Mouse (Mus musculus): ENCODE results near the gene Ptpn6.

The Ptpn6 gene

DNA sequence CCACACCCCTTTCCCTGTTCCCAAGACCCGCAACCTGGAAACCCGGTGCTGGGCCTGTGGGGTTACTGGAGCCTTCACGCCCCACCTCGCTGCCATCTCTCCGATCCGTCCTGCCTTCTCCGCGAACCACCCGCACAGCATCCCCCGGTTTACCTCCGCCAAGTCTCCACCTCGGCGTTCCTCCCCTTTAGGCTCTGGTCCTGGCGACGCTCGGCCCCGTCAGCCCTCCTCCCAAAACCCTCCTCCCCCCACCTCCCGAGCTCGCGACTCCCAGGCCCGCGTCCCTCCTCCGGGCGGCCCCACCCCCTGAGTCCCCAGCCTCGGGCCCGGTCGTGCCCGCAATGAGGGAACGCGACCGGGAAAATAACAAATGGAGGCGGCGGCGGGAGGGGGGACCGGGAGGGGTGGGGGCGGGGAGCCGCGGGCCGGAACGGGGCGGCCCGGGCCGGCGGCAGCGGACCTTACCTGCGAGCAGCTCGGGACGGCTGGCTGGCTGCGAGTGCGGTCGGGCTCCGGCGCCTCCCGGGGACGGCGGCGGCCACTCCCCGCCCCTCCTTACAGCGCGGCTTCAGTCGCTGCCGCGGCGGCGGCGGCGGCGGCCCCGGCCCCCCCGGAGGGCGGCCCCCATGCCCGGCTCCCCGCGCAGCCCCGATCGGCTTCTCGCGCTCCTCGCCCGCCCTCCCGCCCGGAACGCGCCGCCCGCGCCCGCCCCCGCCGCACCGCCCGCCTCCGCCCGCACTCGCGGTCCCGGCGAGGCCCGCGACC, 17.5 kb upstream of the Ptpn6 start, which contains the start of the genes Gm45234 and Atn1:
Gm45234 (minus strand) TSS at position 191 of the 765 bp plus-strand sequence.
Atn1 (minus strand) TSS at position 694 of the 765 bp plus-strand sequence.
- DNase-seq (ENCODE audit: low spot score in 2 of 2): peak in 1 of 2 experiments; percentile 57

DNA sequence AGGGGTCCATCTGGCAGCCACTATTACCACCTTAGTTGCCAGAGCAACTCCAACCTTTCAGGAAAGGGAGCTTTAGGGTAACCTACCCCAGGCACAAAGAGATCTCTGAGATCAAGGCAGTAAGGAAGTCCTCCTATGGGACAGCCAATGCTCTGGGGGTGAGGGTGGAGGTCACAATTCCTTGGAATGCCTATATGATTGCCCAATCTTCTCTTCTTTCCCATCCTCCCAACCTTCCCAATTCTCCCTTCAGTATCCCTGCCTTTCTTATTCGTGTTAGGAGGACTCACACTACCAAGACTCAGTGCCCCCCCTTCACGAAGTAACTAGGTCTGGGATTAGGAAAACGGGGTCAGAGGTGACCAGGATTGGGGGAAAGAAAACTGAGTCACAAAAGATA, 16.8 kb upstream of the Ptpn6 start:
- no peak for DNase-seq (ENCODE audit: low spot score in 2 of 2)

DNA sequence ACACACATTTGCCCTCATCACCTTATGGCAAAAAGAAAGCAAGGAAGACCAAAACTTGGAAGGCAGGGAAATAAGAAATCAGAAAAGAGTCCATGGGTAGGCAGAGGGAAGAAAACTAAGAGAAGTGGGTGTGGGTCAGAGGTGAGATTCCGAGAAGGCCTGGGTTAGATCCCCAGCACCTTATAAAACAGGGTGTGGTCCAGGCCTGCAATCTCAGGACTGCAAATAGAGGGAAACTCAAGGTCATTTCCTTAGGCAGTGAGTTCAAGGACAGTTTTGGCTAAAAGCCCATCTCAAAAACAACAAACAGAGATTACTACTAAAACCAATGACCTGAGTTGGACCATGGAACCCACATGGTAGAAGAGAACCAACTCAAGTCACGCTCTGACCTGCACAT, 15.3 kb upstream of the Ptpn6 start:
- DNase-seq (ENCODE audit: low spot score in 2 of 2): no peak

DNA sequence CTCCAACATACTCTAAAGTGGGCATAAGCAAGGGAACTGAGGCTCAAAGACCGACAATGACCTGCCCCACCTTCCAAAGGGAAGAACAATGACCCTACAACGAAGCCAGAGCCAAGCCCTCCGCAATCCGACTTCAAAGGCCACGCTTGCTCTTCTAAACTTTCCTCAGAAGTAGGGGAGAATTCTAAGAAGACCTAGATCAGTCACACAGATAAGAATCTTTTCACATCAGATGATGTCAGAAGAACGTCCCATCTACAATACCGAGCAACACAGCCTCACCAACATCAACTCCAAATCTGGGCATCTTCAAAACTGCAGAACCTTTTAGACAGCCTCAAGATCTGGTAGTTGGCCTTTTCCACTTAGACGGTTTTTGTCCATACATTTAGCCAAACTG, 11.9 kb upstream of the Ptpn6 start:
- no peak for DNase-seq (ENCODE audit: low spot score in 2 of 2)

DNA sequence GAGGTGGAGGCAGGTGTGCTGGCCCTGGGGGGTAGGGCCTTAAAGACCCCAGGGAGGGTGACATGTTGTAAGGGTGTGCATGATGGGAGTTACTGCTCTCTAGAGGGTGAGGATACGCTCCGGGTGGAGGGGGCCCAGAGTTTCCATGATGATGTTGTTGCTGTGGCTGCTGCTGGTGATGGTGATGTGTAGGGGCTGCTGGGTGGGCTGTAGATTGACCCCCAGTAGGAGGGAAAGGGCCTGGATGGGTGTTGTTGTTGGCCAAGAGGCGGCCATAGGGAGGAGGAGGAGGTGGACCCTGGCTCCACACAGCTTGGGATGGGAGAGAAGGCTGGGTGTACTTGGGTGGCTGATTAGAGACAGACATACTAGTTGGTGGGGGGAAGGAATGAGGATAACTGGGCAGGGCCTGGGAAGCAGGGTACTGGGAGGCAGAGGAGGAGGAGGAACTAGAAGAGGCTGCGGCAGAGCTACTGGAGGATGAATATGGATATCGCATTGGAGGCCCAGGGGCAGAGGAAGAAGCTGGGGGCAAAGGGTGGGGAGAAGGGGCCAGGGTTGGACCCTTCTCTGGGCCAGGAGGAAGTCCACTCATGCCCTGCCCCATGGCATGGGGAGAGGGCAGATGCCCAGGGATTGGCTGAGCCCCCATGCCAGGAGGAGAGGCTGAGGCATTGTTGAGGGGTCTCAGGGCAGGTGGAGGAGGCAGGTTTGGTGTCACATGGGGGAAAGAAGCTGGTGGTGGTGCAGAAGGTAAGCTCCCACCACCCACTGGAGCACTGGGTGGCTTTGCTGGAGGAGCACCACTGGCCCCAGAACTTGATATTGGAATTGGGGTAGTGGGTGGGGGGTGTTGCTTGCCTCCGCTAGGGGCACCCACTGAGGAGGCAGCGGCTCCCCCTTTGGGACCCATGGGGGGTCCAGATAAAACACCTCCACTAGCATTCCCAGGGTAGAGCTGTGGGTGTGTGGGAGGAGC, 8.4 kb upstream of the Ptpn6 start:
- DNase-seq (ENCODE audit: low spot score in 2 of 2): no peak

DNA sequence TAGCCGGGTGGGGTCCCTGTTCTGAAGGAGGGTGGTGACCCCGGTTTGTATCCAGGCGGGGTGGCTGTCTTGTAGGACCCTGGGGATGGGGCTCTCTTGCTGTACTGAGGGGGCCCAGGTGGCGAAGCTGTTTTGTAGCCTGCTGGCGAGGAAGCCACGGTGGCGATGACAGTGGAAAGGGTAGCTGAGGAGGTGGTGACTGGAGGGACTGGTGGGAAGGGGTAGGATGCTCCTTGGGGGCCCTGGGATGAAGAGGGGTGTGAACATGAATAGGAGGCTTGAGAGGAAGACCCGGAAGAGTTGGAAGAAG, 7.7 kb upstream of the Ptpn6 start:
- no peak for DNase-seq (ENCODE audit: low spot score in 2 of 2)

DNA sequence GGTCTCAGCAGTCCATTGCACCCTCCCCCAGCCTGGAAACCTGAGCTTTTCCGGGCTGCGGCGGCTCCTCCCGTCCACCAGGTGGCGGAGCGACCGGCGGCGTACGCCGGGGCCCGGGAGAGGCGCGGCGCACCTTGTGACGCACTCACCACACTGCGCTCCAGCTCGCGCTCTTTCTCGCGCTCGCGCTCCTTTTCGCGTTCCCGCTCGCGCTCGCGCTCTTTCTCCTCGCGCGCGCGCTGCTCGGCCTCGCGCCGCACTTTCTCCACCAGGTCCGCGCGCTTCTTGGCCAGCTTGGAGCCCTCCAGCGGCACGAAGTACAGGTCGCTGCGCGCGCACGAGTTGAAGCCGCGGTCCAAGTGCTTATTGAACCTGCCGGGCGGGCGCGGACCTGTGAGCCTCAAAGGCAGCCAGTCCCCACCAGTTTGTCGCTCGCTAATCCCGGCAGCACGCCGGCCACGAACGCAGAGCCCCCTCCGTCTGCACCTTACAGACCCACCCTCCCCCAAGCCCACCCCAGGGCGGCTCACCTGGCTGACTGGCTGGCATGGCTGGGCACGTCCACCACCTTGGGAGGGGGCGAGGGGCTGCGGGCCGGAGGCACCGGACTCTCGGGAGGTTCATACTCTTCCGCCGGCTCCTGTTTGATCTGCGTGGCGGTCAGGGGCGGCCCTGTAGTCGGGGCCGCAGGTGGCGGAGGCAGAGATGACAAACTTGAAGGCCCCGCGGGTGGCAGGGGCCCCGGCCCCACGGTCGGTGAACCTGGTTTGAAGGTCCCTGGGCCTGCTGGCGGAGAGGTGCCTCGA, 7.2 kb upstream of the Ptpn6 start:
- peak; percentile 90 to 96 for DNase-seq (ENCODE audit: low spot score in 2 of 2)

DNA sequence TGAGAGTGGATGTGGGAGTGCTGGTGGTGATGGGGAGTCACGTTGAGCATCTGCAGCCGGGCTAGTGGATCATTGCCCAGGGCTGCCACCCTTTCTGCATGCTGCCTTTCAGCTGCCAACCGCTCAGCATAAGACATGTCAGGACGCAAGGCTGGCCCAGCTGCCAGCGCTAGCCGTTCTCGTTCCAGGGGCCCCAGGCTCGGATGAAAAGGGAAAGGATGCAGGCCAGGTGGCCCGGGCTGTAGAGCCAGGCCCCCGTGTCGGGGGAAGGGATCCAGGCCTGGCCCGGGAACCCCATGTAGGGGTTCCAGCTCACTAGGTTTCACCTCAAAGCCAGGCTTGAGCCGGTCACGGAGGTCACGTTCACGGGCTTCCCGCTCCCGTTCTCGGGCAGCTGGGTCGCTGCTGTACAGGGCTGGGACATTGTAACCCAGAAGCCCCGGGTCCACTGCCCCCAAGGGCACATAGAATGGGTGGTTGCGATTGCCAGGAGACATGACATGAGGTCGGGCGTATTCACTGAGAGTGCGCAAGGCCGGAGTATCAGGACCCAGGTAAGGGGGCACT, 6.3 kb upstream of the Ptpn6 start:
- no peak for DNase-seq (ENCODE audit: low spot score in 2 of 2)

DNA sequence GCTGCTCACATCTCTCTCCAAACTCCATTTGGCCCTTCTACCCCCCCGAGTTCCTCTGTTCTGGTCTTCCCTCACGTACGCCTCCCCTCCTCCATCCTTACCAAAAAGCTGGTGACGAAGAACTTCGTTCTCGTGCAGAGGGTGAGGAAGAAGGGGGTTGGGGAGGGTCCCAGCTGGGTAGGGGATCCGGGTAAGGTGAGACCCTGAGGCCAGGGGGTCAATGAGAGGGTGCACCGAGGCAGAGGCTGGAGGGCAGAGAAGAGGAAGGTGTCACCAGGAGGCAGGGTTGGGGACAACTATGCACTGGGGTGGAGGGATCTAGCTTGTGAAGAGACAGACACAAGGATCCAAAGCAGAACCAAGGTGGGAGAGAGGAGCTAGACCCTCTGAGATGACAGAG, 5.1 kb upstream of the Ptpn6 start:
- DNase-seq (ENCODE audit: low spot score in 2 of 2): no peak

DNA sequence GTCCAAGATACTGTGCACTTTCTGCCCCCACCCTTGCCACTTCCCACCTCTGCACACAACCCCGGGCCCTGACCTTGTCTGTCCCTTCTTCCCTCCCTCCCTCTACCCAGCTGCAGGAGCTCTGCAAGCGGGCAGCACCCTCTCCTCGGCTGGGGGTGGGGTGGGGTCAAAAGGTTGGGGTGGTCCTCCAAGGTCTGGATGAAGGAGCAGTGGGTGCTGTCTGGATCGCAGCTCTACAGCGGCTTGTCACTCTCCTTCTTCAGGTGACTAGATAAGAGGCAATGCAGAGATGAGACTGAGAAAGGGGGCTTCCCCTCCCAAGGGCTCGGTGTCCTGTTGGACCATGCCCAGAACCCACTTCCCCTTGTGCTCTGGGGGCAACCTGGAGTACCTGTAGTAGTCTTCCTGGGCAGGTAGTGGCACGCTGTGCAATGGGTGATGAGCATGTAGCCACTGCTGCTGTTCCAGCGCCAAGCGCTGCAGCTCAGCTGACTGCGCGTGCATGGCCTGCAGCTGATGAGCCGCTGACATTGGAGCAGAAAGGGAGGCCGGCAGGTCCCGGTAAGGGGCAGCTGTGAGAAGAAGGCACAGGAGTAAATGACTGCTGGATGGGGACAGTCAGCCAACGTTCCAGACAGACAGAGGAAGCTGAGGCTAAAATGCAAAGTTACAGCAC, 4.5 kb upstream of the Ptpn6 start:
- DNase-seq (ENCODE audit: low spot score in 2 of 2): no peak

DNA sequence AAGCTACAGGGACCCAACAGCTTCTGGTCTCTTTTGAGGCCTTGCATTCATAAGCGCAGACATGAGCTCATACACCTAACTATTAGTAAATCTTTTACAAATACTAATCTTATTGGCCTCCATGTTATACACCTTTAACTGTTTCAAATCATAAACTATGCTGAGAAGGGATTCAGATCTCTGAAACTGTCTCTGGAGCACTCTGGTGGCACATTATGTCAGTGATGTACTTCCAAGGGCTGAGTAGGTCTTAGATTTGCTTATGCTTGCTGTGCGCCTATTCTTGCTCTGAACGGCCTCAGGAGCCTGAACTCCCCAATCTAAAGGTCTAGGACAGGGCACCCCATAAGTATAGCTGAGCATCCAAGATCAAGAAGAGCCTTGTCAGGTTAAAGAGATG, 3.3 kb upstream of the Ptpn6 start:
- DNase-seq (ENCODE audit: low spot score in 2 of 2): no peak

DNA sequence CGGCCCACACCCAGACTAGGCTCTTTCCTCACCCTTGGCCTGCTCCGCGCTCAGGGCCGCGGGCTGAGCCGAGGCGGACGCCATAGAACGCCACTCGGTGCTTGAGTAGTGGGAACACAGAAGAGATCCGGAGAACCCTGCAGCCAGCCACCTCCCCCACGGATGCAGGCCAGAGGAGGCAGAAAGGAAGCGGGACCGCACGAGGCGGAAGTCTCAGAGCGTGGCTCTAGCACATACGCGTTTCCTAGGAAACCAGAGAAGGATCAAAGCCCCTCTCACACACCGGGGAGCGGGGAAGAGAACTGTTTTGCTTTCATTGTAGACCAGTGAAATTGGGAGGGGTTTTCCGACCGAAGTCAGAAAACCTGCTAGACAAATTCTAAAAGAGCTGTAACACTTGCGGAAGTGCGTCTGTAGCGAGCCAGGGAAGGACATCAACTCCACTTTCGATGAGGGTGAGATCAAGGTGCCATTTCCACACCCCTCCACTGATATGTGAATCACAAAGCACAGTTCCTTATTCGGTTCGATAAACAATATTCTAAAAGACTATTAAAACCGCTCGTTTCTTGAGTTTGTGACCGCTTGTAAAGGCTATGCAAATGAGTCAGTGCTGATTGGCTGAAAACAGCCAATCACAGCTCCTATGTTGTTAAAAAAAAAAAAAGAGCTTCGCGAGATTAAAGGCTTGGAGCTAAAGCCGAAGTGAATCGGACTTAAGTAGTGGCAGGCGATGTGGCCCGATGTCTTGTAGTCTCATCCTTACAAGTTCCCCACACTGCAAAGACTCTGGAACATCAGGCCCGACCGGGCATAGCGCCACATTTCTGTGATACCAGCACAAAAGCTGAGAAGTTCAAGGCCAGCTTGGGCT, 2.6 kb upstream of the Ptpn6 start, which contains the start of gene Grcc10:
Grcc10 (minus strand) TSS at position 487 of the 874 bp plus-strand sequence.
- DNase-seq (ENCODE audit: low spot score in 2 of 2): peak; percentile 64 to 88

DNA sequence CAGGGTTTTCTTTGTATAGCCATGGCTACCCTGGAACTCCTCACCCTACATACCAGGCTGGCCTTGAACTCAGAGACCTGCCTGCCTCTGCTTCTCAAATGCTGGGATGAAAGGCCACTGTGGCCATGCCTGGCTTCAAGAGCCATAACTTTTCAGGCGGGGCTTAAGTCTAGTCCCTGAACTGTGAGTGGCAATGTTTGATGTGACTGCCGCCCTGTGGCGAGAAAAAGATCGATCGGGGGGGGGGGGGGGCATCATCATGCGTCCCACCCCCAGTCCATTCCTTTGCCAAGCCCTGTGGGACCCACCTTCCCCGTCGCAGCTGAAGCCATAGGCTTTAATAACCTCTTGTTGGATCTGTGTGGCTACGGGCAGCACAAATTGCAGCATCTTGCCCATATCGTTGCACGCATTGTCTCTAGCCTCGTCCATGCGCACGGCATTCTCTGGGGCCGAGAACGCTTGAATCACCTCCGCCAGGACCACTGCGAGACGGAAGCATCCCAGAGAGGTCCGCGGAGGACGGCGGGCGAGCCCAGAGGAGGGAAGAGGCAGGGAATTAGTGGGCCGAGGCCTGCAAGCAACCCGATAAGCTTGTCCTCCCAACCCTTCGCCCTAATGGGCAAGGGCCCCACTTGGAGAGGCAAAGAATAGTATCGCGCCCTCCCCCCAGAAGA, 1.8 kb upstream of the Ptpn6 start:
- no peak for DNase-seq (ENCODE audit: low spot score in 2 of 2)

DNA sequence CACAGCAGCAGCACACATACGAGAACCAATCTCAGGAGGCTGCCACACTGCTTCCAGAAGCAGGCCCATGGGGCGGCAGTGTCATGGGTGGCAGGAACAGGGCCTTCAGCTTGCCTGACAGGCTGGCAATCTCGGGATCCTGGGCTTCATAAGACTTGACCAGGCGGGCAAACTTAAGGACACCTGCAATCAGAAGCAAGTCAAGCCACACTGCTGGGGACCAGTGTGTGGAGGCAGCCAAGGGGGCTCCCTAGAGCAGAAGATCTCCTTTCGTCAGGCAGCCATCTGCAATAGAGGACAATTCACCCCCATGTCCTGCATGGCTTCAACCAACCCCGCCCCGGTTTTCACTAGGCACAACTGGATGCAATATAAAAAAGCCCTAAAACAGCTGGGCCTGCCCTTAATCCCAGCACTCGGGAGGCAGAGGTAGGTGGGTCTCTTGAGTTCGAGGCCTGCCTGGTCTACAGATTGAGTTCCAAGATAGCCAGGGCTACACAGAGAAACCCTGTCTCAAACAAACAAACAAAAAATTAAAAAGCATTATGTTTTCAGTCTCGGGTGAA, 800 bp upstream of the Ptpn6 start:
- no peak for DNase-seq (ENCODE audit: low spot score in 2 of 2)

DNA sequence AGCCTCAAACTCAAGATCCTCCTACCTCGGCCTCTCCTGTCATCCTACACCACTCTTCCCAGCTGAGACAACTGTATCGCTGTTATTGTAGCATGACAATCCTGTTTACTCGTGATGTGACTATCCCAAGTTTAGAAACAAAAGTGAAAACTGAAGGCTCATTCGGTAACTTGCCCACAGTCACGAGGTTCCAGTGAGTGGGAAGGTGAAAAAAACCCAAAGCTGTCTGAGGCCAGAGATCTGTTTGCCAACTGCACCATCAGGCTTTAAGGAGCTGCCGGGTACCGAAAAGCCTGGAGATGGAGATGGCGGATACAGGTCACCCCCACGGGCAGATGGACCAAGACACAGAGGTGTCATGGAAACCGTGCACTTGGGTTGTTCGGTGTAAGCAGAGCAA, 1.5 kb downstream of the Ptpn6 start:
- no peak for DNase-seq (ENCODE audit: low spot score in 2 of 2)

DNA sequence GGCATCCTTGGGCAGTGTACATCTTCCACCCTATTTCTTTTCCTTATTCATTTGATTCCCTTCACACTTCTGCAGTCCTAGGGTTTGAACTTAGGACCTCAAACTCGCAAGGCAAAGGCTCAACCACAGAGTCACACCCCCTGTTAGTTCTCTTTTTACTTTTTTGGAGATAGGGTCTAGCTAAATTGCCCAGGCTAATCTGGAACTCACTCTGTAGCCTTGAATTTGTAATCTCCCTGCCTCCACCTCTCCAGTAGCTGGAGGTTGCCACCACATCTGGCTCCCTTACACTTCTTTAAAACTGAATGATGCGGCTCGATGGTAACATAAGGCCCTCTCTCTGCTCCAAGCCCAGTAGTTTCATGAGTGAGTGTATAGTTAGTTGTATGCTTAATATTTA, 4.1 kb downstream of the Ptpn6 start:
- DNase-seq (ENCODE audit: low spot score in 2 of 2): no peak

DNA sequence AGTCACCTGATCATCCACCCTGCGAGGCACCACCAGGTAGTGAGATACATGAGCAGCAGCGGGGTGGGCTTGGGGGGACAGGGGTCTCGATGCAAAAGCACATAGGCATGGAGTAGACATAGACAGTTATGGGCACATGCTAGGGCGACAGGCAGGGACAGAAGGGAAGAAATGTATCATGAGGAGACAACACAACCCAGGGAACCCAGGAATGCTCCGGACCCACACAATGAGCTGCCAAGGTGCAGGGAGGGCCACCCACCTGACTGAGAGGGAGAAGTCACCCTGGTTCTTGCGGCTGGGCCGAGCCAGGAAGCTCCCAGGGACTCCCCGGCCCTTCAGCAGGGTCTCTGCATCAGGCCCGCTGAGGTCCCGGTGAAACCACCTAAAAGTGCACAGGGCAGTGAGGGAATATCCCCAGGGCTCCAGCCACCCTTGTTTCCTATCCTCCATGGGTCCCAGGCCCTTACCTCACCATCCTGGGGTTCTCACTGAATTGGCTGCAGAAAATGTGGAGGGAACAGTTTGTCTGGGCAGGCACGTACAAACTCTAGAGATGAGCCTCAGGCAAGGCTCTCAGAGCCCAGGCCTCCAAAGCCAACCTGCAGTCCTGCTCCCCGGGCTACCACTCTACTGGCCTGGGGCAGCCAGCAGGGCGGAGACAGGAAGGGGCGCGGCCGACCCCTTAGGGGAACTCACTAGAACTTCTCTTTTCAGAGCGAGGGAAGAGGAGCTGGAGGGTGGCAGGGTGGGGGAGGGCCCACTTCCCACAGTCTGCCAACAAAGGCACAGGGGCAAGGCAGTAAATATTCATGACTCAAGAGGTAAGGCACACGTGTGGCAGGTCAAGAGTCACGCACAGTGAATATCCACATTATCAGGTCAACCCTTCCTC, 5.8 kb downstream of the Ptpn6 start:
- DNase-seq (ENCODE audit: low spot score in 2 of 2): no peak

DNA sequence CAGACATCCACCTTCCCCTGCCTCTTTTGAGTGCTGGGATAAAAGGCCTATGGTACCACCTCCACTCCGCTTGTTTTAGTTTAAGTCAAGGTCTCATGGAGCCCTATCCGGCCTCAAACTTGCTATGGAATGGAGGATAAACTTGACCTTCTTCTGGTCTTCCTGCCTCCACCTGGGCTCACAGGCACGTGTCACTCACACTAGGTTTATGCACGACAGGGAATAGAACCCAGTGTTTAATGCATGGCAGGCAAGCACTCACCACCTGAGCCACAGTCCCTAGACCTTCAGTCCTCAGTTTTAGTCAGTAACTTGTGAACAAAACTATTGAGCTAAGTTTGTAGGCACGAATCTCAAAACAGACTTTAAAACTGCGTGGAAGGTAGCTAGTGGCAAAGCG, 7.5 kb downstream of the Ptpn6 start:
- DNase-seq (ENCODE audit: low spot score in 2 of 2): no peak

Data from cerebellum, postnatal 4 days (tissue).